Mouse (Mus musculus) forebrain, embryonic 11.5 days (tissue): Measurements from ENCODE around the gene E130114P18Rik. TPM values are rescaled to one million over a fixed set of nuclear protein-coding genes. Genes with fewer than 3 reads are reported as not detected.

Experiments used
- ATAC-seq: fragments of 200-750 bp; cut with Nextera tagmentation; replicated peaks from 2 replicates; pipeline ENCODE4 v1.8.0; 2017; ENCODE audit warnings: moderate TSS enrichment; ENCODE audit not compliant: low FRiP score
- DNase-seq: peaks from one replicate; pipeline ENCODE4 v3.0.0-alpha.2; 2017; ENCODE audit warnings: low spot score
- H3K27ac ChIP-seq: fragments of 300-500 bp; sonication (generic); 2 replicates; pipeline ENCODE4 v1.5.1; 2014; ENCODE audit warnings: low read depth, low read length
- H3K27me3 ChIP-seq: fragments of 300-500 bp; sonication (generic); 2 replicates; pipeline ENCODE4 v1.6.1; 2014; ENCODE audit warnings: mild to moderate bottlenecking, low read length, mixed read lengths; ENCODE audit not compliant: control insufficient read depth, insufficient read depth
- H3K36me3 ChIP-seq: fragments of 300-500 bp; sonication (generic); 2 replicates; pipeline ENCODE4 v1.6.1; 2014; ENCODE audit warnings: mild to moderate bottlenecking, low read length, moderate library complexity, mixed read lengths; ENCODE audit not compliant: control insufficient read depth, insufficient read depth
- H3K4me1 ChIP-seq: fragments of 300-500 bp; sonication (generic); replicated peaks from 2 replicates; pipeline ENCODE4 v1.6.1; 2014; ENCODE audit warnings: low read length, mixed read lengths; ENCODE audit not compliant: control insufficient read depth, insufficient read depth
- H3K4me2 ChIP-seq: fragments of 300-500 bp; sonication (generic); 2 replicates; pipeline ENCODE4 v1.6.1; 2014; ENCODE audit warnings: low read depth, mild to moderate bottlenecking, low read length, moderate library complexity, mixed read lengths; ENCODE audit not compliant: severe bottlenecking
- H3K4me3 ChIP-seq: fragments of 300-500 bp; sonication (generic); 2 replicates; pipeline ENCODE4 v1.5.1; 2014; ENCODE audit warnings: low read depth, low read length
- H3K9ac ChIP-seq: fragments of 300-500 bp; sonication (generic); 2 replicates; pipeline ENCODE4 v1.6.1; 2014; ENCODE audit warnings: low read length
- H3K9me3 ChIP-seq: fragments of 300-500 bp; sonication (generic); 2 replicates; pipeline ENCODE4 v1.6.1; 2016; ENCODE audit warnings: low read length, mixed read lengths; ENCODE audit not compliant: control insufficient read depth
- WGBS: fragments of 180-500 bp; shearing (Covaris S2); extraction: QIAGEN DNeasy Blood & Tissue Kit; methylation state at CpG from one replicate; pipeline ENCODE4 v1.1.7; 2014; 5-methylcytosine and 5-hydroxymethylcytosine counted together
- polyA plus RNA-seq: library from polyadenylated mRNA; unstranded; fragments of >200 nt; fragmentation: Nextera tagmentation; extraction: Ambion mirVana; gene quantifications from 2 replicates; pipeline ENCODE4 v1.2.1, GENCODE M21; 2014

Gene E130114P18Rik
- polyA plus RNA-seq: 45.7 and 46.4 TPM in 2 replicates

GRCm38 (mm10) chr4:97777706-97778176, at the start of gene E130114P18Rik:
Gene E130114P18Rik (minus strand): TSS chr4:97778078.
- WGBS: 0% methylated on average over 35 of the region's 37 CpGs
- ATAC-seq (peak; percentile 47), DNase-seq (peak; percentile 84)
- Histone ChIP-seq H3K4me1 (peaks cover 8% of the 10 kb centered on the region), H3K4me3 (peak within 1 kb of the TSS; percentile 90), H3K27ac (peak within 1 kb of the TSS; percentile 78), H3K36me3 (no peaks in the 10 kb centered on the region), H3K27me3 (peaks cover 6% of the 10 kb centered on the region; the same call in 1 of the 2 replicates), H3K9me3 (no peaks in the 10 kb centered on the region; the same call in 1 of the 2 replicates), H3K9ac (peak within 1 kb of the TSS; percentile 96), H3K4me2 (peak within 1 kb of the TSS; percentile 80)

- H3K4me2 ChIP-seq: no peak overlapping the region
- 41% methylated on average over 6 of the region's 6 CpGs for WGBS
Observed at GRCm38 (mm10) chr4:97827115-97827514, 49.2 kb upstream of the E130114P18Rik start.

GRCm38 (mm10) chr4:97825841-97826240, 48.0 kb upstream of the E130114P18Rik start:
- Histone ChIP-seq H3K9me3 (no peaks in the 10 kb centered on the region), H3K27ac (peak overlapping the region; percentile 51; the same call in 1 of the 2 replicates), H3K4me1 (peaks cover 3% of the 10 kb centered on the region; the same call in 1 of the 2 replicates), H3K4me2 (no peak overlapping the region), H3K36me3 (no peaks in the 10 kb centered on the region), H3K27me3 (no peaks in the 10 kb centered on the region), H3K4me3 (no peak overlapping the region), H3K9ac (no peak overlapping the region)
- peak; percentile 45 for DNase-seq
- 60% methylated on average over 4 of the region's 4 CpGs for WGBS
- ATAC-seq: peak; percentile 69

More at GRCm38 (mm10) chr4:97827115-97827514, 49.2 kb upstream of the E130114P18Rik start:
- H3K4me3 ChIP-seq: no peak overlapping the region
- H3K27me3 ChIP-seq: no peaks in the 10 kb centered on the region
- ATAC-seq (peak; percentile 74), DNase-seq (no peak)
- H3K27ac ChIP-seq: peak overlapping the region; percentile 26; the same call in 1 of the 2 replicates
- peaks cover 3% of the 10 kb centered on the region; the same call in 1 of the 2 replicates for H3K4me1 ChIP-seq
- no peak overlapping the region for H3K9ac ChIP-seq
- H3K9me3 ChIP-seq: no peaks in the 10 kb centered on the region
- no peaks in the 10 kb centered on the region for H3K36me3 ChIP-seq

GRCm38 (mm10) chr4:97825432-97825831, 47.6 kb upstream of the E130114P18Rik start:
- 48% methylated on average over 4 of the region's 4 CpGs for WGBS
- H3K4me3 ChIP-seq: no peak overlapping the region
- ATAC-seq (no peak), DNase-seq (no peak)
- no peak overlapping the region for H3K9ac ChIP-seq
- H3K36me3 ChIP-seq: no peaks in the 10 kb centered on the region
- H3K9me3 ChIP-seq: no peaks in the 10 kb centered on the region
- H3K27me3 ChIP-seq: no peaks in the 10 kb centered on the region
- no peak overlapping the region for H3K4me2 ChIP-seq
- H3K4me1 ChIP-seq: peaks cover 3% of the 10 kb centered on the region; the same call in 1 of the 2 replicates
- no peak overlapping the region for H3K27ac ChIP-seq

- Histone ChIP-seq H3K9ac (no peak overlapping the region), H3K36me3 (no peaks in the 10 kb centered on the region), H3K9me3 (no peaks in the 10 kb centered on the region), H3K4me1 (peaks cover 3% of the 10 kb centered on the region; the same call in 1 of the 2 replicates), H3K27ac (0 out of 2 replicates have a peak overlapping the region, but pooled peaks have one; percentile 6), H3K4me2 (no peak overlapping the region), H3K4me3 (no peak overlapping the region), H3K27me3 (no peaks in the 10 kb centered on the region)
- ATAC-seq (no peak), DNase-seq (no peak)
- WGBS: 55% methylated on average over 4 of the region's 4 CpGs
Observed at GRCm38 (mm10) chr4:97824451-97824850, 46.6 kb upstream of the E130114P18Rik start.

GRCm38 (mm10) chr4:97823512-97823911, 45.6 kb upstream of the E130114P18Rik start:
- peaks cover 3% of the 10 kb centered on the region; the same call in 1 of the 2 replicates for H3K4me1 ChIP-seq
- no peaks in the 10 kb centered on the region for H3K9me3 ChIP-seq
- no peaks in the 10 kb centered on the region for H3K36me3 ChIP-seq
- H3K4me2 ChIP-seq: no peak overlapping the region
- 90% methylated on average over 6 of the region's 6 CpGs for WGBS
- H3K4me3 ChIP-seq: no peak overlapping the region
- ATAC-seq (no peak), DNase-seq (no peak)
- H3K9ac ChIP-seq: no peak overlapping the region
- no peaks in the 10 kb centered on the region for H3K27me3 ChIP-seq
- H3K27ac ChIP-seq: no peak overlapping the region

- 88% methylated on average over 4 of the region's 4 CpGs for WGBS
- no peaks in the 10 kb centered on the region for H3K36me3 ChIP-seq
- no peaks in the 10 kb centered on the region for H3K9me3 ChIP-seq
- no peak overlapping the region for H3K27ac ChIP-seq
- ATAC-seq: no peak
- no peaks in the 10 kb centered on the region; the same call in 1 of the 2 replicates for H3K4me1 ChIP-seq
- no peak overlapping the region for H3K4me3 ChIP-seq
- no peak overlapping the region for H3K4me2 ChIP-seq
- no peak for DNase-seq
- no peaks in the 10 kb centered on the region for H3K27me3 ChIP-seq
- H3K9ac ChIP-seq: no peak overlapping the region
Observed at GRCm38 (mm10) chr4:97821556-97822251, 43.8 kb upstream of the E130114P18Rik start.

- Histone ChIP-seq H3K4me2 (no peak overlapping the region), H3K27me3 (no peaks in the 10 kb centered on the region), H3K4me3 (no peak overlapping the region), H3K27ac (no peak overlapping the region), H3K9me3 (no peaks in the 10 kb centered on the region), H3K36me3 (no peaks in the 10 kb centered on the region), H3K9ac (no peak overlapping the region), H3K4me1 (no peaks in the 10 kb centered on the region; the same call in 1 of the 2 replicates)
- 84% methylated on average over 4 of the region's 4 CpGs for WGBS
- DNase-seq (no peak), ATAC-seq (no peak)
Observed at GRCm38 (mm10) chr4:97820474-97821259, 42.8 kb upstream of the E130114P18Rik start.
